9 mouse cellular contexts compared by ENCODE assay signal in genomic region chr19:36687843-36688637, GRCm38 (mm10). TPM values are rescaled to one million over a fixed set of nuclear protein-coding genes. Genes with fewer than 3 reads are reported as not detected.
DNase-seq lines count a peak whose midpoint lies in the region; ATAC-seq lines count a peak whose summit lies in the region.
"Had no signal": no experiment of that assay in that cellular context is flagged by ENCODE, and none has a peak within 500 bp of the region (broad histone marks: within the 10 kb centered on the region; RNA-seq: fewer than 3 reads in every experiment).

No protein-coding gene starts in this region.

- H3K9ac ChIP-seq in embryonic facial prominence, embryonic 12.5 days, result no peak overlapping the region
- no peak overlapping the region for H3K9ac ChIP-seq in liver, embryonic 15.5 days

- H3K27me3 ChIP-seq in embryonic facial prominence, embryonic 12.5 days, result no peaks in the 10 kb centered on the region
- H3K27me3 ChIP-seq in embryonic facial prominence, embryonic 10.5 days (replicated peaks; ENCODE audit: low read depth, poor library complexity, severe bottlenecking), result no peaks in the 10 kb centered on the region
- no peaks in the 10 kb centered on the region for H3K27me3 ChIP-seq in liver, embryonic 15.5 days

- no peak overlapping the region for H3K4me3 ChIP-seq in embryonic facial prominence, embryonic 12.5 days
- H3K4me3 ChIP-seq in embryonic facial prominence, embryonic 10.5 days, result no peak overlapping the region
- no peak overlapping the region for H3K4me3 ChIP-seq in liver, embryonic 15.5 days (replicated peaks)

- peaks cover 25% of the 10 kb centered on the region for H3K4me1 ChIP-seq in embryonic facial prominence, embryonic 12.5 days
- peaks cover 23% of the 10 kb centered on the region for H3K4me1 ChIP-seq in embryonic facial prominence, embryonic 10.5 days
- no peaks in the 10 kb centered on the region for H3K4me1 ChIP-seq in liver, embryonic 15.5 days (replicated peaks)

- peak; percentile 39; the same call in 1 of the 2 replicates for ATAC-seq in embryonic facial prominence, embryonic 12.5 days (ENCODE audit: insufficient number of reproducible peaks, insufficient read depth, low FRiP score, low TSS enrichment)
- ATAC-seq in liver, embryonic 15.5 days (ENCODE audit: insufficient read depth), result 0 out of 2 replicates have a peak, but pooled peaks have one; percentile 31

- H3K9me3 ChIP-seq in embryonic facial prominence, embryonic 12.5 days, result no peaks in the 10 kb centered on the region
- H3K9me3 ChIP-seq in embryonic facial prominence, embryonic 10.5 days, result no peaks in the 10 kb centered on the region
- H3K9me3 ChIP-seq in liver, embryonic 15.5 days (replicated peaks), result no peaks in the 10 kb centered on the region

- WGBS in embryonic facial prominence, embryonic 12.5 days, result 61% methylated on average over 8 of the region's 8 CpGs
- 90% methylated on average over 8 of the region's 8 CpGs for WGBS in embryonic facial prominence, embryonic 10.5 days
- WGBS in liver, embryonic 15.5 days (ENCODE audit: insufficient replicate concordance), result 74% methylated on average over 8 of the region's 8 CpGs

- H3K4me2 ChIP-seq in embryonic facial prominence, embryonic 12.5 days (replicated peaks), result no peak overlapping the region
- no peak overlapping the region for H3K4me2 ChIP-seq in liver, embryonic 15.5 days

- no peaks in the 10 kb centered on the region for H3K36me3 ChIP-seq in embryonic facial prominence, embryonic 12.5 days
- H3K36me3 ChIP-seq in embryonic facial prominence, embryonic 10.5 days (replicated peaks), result no peaks in the 10 kb centered on the region
- H3K36me3 ChIP-seq in liver, embryonic 15.5 days (replicated peaks), result no peaks in the 10 kb centered on the region

- no peak for DNase-seq in embryonic facial prominence, embryonic 10.5 days (ENCODE audit: low spot score)
- DNase-seq in adrenal gland, postnatal 25 days, result peak; percentile 36
- peak; percentile 74 for DNase-seq in gonadal fat pad, adult 2 months (ENCODE audit: low read depth)
- DNase-seq in kidney, adult 11 months, result peak; percentile 21
- peak; percentile 53 for DNase-seq in ovary, postnatal 36 days (ENCODE audit: low spot score)
- no peak for DNase-seq in thymus, postnatal 36 days

- peak overlapping the region; percentile 93 for H3K27ac ChIP-seq in embryonic facial prominence, embryonic 12.5 days
- H3K27ac ChIP-seq in embryonic facial prominence, embryonic 10.5 days (replicated peaks), result no peak overlapping the region
- H3K27ac ChIP-seq in liver, embryonic 15.5 days (replicated peaks), result peak overlapping the region; percentile 38; the same call in 1 of the 2 replicates

RNA-seq across cellular contexts. Expression of gene Ppp1r3c, which starts 48.4 kb away (rescaled TPM):
- 5.9 and 6.2 TPM in 2 replicates for polyA plus RNA-seq in embryonic facial prominence, embryonic 12.5 days (2016; fragmentation: Nextera tagmentation; extraction: Ambion mirVana)
- 1.8 and 2.2 TPM in 2 replicates for polyA plus RNA-seq in embryonic facial prominence, embryonic 10.5 days (2016; fragmentation: Nextera tagmentation; extraction: Ambion mirVana)
- 11.1 and 18.4 TPM in 2 replicates for total RNA-seq in adrenal gland, postnatal 25 days (2021)
- polyA plus RNA-seq in gonadal fat pad, adult 2 months (2012; rRNA removed), result 7.8 and 8.1 TPM in 2 replicates
- polyA plus RNA-seq in liver, embryonic 15.5 days (2015; fragmentation: Nextera tagmentation; extraction: Ambion mirVana), result 4.0 and 6.0 TPM in 2 replicates
- polyA plus RNA-seq: C2C12 had no signal

Comparison
In these comparisons a context has a peak if more than half of its experiments do, and no peak if none do; other contexts are left out.
1. DNase-seq: peak in adrenal gland, postnatal 25 days (single experiment), gonadal fat pad, adult 2 months (single experiment), kidney, adult 11 months (single experiment) and ovary, postnatal 36 days (single experiment); none in embryonic facial prominence, embryonic 10.5 days (single experiment) and thymus, postnatal 36 days (0 of 2).